Mouse (Mus musculus): Measurements from ENCODE around the gene Alkbh1.
A peak's percentile ranks its signal among the peaks of the same experiment; 100 is the strongest.
"Not testable (repeated sequence)": the region's sequence is repeated elsewhere in the genome, so short reads cannot be mapped to it uniquely, and the experiment has no call there.

Gene Alkbh1

DNA sequence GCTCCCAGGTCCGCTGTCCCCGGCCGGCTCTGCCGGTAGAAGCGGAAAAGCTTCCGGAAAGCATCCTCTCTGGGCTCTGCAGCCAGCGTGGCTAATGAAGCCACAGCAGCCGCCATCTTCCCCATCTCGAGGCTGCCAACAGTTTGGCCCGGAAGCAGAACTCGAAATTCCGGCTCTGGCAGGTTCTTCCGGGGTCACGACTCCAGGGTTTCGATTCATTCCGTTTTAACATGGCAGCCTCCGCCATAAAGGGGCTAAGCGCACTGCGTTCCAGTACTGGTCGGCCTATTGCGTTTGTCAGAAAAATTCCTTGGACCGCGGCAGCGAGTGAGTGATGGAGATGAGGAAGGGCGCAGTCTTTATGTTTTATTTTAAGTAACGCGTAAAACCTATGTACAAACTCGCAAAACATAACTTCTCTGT, at the start of gene Alkbh1, which contains the start of gene Slirp:
Gene Alkbh1 (minus strand): TSS at position 318 of the 423 bp plus-strand sequence.
Gene Slirp (plus strand): TSS at position 197 of the 423 bp plus-strand sequence.
- peak; percentile 97 for ATAC-seq (ENCODE audit: insufficient number of reproducible peaks, low FRiP score, low TSS enrichment)

GRCm38 (mm10) chr12:87488683-87489082, 44.9 kb upstream of the Alkbh1 start:
- ATAC-seq (ENCODE audit: insufficient number of reproducible peaks, low FRiP score, low TSS enrichment): not testable (repeated sequence)

DNA sequence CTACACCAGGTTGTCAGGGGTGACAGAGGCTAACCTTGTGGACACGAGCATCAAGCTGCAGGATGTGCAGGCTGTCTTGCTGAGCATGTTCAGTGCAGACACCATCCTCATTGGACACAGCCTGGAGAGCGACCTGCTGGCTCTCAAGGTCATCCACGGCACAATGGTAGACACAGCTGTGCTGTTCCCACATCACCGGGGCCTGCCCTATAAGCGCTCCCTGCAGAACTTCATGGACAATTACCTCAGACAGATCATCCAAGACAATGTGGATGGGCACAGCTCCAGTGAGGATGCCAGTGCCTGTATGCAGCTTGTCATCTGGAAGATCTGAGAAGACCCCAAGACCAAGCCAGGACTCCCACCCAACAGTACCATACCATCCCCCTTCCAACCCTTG, 38.7 kb upstream of the Alkbh1 start:
- ATAC-seq (ENCODE audit: insufficient number of reproducible peaks, low FRiP score, low TSS enrichment): not testable (repeated sequence)

- ATAC-seq (ENCODE audit: insufficient number of reproducible peaks, low FRiP score, low TSS enrichment): no peak
Observed at GRCm38 (mm10) chr12:87474756-87475155, 30.9 kb upstream of the Alkbh1 start.

- ATAC-seq (ENCODE audit: insufficient number of reproducible peaks, low FRiP score, low TSS enrichment): peak; percentile 99
Observed at GRCm38 (mm10) chr12:87471964-87472786, 28.4 kb upstream of the Alkbh1 start, which contains the start of gene Snw1. Gene Snw1, minus strand, starts transcription at chr12:87472274.

GRCm38 (mm10) chr12:87471421-87471963, 27.7 kb upstream of the Alkbh1 start:
- ATAC-seq (ENCODE audit: insufficient number of reproducible peaks, low FRiP score, low TSS enrichment): no peak

- ATAC-seq (ENCODE audit: insufficient number of reproducible peaks, low FRiP score, low TSS enrichment): no peak
Observed at GRCm38 (mm10) chr12:87470263-87471136, 26.7 kb upstream of the Alkbh1 start.

DNA sequence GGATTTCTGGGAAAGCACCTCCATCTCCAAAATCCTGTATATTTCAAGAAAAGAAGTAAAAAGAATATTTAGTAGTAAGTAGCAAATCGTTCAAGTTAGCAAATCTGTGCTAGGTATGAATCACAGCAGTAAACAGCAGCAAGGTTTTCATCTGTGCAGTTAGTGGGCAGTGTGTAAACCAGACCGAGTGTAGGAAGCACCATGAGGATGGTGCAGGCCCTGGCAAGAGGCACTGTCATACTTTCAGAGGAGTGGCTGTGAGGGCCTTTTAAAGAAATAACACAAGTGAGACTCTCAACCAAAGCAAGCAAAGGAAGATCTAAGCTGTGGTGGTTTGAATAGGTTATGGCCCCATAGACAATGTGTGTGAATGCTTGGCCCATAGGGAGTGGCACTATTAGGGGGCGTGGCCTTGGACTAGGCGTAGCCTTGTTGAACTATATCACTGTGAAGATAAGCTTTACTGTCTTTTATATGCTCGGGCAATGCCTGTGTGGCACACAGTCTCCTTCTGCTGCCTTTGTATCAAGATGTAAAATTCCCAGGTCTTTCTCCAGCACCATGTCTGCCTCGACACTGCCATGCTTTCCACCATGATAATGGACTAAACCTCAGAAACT, 21.0 kb upstream of the Alkbh1 start:
- ATAC-seq (ENCODE audit: insufficient number of reproducible peaks, low FRiP score, low TSS enrichment): no peak

DNA sequence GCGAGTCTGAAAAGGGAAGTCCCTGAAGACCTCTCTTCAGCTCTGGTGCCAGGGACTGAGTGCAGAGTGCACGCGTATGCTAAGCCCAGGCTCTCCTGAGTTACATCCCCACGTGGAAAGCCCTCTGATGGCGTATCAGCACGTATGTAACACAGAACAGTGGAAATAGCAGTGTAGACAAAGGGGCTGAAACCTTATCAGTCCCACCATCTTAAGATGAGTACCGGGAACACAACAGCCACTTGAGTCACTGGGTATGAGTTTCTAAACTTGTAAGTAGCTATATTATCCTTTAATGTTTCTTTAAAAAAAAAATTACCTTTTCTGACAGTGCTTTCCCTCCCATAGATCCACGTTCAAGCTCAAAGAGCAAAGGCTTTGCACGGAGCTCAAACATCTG, 5.6 kb upstream of the Alkbh1 start:
- no peak for ATAC-seq (ENCODE audit: insufficient number of reproducible peaks, low FRiP score, low TSS enrichment)

GRCm38 (mm10) chr12:87444211-87444610, 394 bp upstream of the Alkbh1 start:
- no peak for ATAC-seq (ENCODE audit: insufficient number of reproducible peaks, low FRiP score, low TSS enrichment)

DNA sequence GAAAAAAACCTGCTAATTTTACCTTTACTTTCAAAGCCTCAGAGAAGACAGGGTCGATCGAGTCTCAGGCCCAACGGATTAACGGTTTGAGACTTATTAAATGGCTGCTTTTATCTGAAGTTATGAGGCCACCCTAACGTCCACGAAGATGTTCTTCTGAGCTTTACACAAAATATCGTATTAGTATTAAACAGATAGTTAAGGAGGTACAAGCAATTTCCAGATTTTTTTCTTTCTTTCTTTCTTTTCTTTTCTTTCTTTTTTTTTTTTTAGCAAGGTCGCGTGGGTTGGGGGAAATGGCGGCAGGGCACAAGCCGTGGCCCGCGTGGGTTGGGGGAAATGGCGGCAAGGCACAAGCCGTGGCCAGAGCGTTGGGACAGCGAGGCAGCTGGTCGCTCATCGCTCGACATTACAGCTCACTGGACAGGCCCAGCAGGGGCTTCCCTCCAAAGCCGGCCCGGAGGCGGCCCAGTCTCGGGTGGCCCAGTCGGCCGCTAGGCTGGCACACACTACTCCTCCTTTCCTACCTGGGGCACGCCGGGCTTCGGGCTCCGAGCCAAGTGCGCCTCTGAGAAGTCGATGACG, 610 bp downstream of the Alkbh1 start:
- ATAC-seq (ENCODE audit: insufficient number of reproducible peaks, low FRiP score, low TSS enrichment): peak; percentile 81

- no peak for ATAC-seq (ENCODE audit: insufficient number of reproducible peaks, low FRiP score, low TSS enrichment)
Observed at GRCm38 (mm10) chr12:87442177-87443114, 1.4 kb downstream of the Alkbh1 start.

- ATAC-seq (ENCODE audit: insufficient number of reproducible peaks, low FRiP score, low TSS enrichment): no peak
Observed at GRCm38 (mm10) chr12:87428885-87429284, 14.9 kb downstream of the Alkbh1 start.

GRCm38 (mm10) chr12:87428295-87428694, 15.5 kb downstream of the Alkbh1 start:
- ATAC-seq (ENCODE audit: insufficient number of reproducible peaks, low FRiP score, low TSS enrichment): no peak

DNA sequence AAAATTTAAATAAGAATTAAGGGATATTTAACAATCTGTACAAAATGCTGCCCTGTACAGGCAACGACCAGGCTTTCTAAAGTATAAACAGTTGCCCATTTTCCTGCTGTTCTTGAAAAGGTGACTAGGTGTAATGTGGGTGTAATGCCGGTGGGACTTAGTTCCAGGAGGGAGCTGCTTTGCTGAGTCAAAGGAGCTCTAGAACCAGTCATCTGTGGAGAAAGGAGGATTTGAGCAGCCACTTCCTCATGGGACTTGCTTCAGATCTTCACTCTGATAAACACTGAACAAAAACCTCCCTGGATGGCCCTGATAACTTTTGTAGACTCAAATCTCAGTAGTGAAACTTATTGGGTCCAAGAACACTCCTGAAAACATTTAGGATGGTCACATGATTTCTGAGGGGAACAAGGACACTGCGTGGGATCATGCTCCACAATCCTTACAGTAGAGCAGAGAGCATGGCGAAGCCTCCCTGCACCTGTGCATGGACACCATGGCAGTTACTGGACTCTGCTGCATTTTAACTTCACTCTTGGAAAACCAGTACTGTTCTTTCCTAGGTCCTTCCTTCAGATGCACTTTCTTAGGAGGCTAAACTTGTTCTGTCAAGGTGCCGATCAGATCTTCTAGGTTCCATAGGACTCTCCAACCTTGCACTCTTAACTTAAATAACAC, 17.3 kb downstream of the Alkbh1 start:
- no peak for ATAC-seq (ENCODE audit: insufficient number of reproducible peaks, low FRiP score, low TSS enrichment)

DNA sequence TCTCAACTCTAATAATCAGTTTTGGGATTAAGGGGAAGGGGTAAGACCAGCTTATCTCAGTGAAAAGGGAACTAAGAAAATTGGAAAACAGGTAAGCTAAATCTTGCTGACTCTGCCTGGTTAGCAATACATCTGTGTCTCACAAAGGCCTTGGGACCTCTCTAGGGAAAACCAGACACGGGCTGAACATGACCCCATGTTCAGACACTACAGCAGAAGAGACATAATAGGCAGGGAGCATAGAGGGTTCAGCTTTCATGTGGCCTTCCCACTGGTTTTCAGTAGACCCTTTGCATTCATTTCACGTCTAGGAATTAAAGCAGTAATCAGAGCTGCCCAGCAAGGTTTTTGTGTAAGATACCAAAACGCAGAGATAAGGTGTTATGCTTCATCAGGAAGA, 19.3 kb downstream of the Alkbh1 start:
- no peak for ATAC-seq (ENCODE audit: insufficient number of reproducible peaks, low FRiP score, low TSS enrichment)

DNA sequence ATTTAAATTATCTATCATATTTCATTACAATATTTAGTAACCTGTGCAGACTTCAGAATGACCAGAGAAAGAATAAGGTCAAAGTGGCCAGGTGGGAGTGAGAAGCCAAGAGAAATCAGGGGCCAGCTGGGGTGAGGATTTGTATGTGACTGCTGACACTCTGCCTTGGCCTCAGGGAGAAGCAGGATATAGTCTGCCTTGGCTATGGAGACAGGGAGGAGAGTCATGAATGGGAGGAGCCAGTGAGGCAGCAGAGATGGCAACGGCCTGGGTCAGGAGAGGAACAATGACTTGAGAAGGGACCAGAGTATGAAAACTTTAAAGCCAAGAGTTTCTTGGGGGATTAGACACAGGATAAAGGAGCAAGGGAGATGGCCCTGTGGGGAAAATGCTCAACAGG, 20.1 kb downstream of the Alkbh1 start:
- no peak for ATAC-seq (ENCODE audit: insufficient number of reproducible peaks, low FRiP score, low TSS enrichment)

- ATAC-seq (ENCODE audit: insufficient number of reproducible peaks, low FRiP score, low TSS enrichment): no peak
Observed at GRCm38 (mm10) chr12:87421708-87422507, 21.9 kb downstream of the Alkbh1 start.

All from cerebellum, adult (tissue).